Mouse (Mus musculus): ENCODE measurements around the gene Gm10037. TPM values are rescaled to one million over a fixed set of nuclear protein-coding genes. Genes with fewer than 3 reads are reported as not detected.
"Not testable (repeated sequence)": the region's sequence is repeated elsewhere in the genome, so short reads cannot be mapped to it uniquely, and the experiment has no call there.

The Gm10037 gene
- total RNA-seq (2015; ENCODE audit: low replicate concordance) (not detected in 2 replicates), total RNA-seq (2017; ENCODE audit: low replicate concordance) (not detected in 2 replicates)

DNA sequence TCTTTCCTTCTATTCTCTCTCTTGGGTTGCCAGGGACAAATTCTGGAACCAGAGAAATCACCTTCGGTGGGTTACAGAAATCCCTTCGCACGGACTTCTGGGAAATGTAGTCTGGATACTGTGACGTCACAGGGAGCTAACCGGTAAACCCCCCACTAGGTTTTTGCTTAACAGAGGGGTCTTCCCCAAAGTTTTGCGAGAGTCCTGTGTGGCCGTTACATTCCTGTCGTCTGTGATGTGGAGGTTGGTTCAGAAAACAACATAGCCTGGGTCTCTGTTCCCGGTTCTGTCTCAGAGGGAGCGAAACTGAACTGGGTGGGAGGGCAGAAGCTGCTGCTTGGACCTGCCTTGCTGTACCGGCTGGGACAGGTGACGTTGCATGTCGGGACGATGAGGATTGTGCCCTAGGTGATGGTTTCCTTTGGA, at the start of gene Gm10037:
Gene Gm10037 (plus strand): TSS at position 196 of the 426 bp plus-strand sequence.
- ATAC-seq (replicated peaks; ENCODE audit: low FRiP score, poor library complexity, severe bottlenecking), result no peak

DNA sequence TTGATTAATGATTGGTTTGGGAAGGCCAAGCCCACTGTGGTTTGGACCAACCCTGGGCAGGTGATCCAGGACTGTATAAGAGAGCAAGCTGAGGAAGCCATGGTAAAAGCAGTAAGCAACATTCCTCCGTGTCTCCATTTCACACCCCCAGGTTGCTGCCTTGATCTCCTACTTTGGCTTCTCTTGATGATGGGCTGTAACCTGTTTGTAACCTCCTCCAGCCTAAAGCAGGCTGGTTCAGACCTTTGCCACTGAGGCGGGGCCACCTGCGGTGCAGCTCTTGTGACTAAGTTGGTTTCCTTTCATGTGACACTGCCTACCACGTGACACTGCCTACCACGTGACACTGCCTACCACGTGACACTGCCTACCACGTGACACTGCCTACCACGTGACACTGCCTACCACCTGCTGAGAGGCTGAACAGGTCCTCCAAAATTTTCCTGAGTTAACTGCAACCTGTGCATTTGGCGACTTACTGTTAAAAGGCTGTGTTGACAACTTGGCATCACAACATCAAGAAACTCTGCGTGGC, 38.9 kb upstream of the Gm10037 start:
- ATAC-seq (replicated peaks; ENCODE audit: low FRiP score, poor library complexity, severe bottlenecking), result no peak

DNA sequence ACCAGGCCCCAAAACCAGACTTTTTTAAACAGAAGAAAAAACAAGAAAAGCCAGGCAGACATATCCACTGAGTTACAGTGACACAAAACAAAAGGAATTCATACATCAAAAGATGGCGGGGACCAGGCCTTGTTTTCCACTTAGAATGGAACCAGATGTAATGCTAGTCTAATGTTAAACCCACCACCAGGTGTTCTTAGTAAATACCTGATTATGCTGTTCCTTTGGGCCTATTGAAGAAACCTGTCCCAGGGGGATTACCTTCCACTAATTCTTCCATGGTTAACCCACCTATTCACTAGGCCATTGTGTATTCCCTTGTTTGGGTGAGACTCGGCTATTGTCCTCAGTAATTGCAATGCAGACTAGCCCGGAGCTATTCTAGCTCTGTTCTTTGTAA, 32.3 kb upstream of the Gm10037 start:
- no peak for ATAC-seq (replicated peaks; ENCODE audit: low FRiP score, poor library complexity, severe bottlenecking)

DNA sequence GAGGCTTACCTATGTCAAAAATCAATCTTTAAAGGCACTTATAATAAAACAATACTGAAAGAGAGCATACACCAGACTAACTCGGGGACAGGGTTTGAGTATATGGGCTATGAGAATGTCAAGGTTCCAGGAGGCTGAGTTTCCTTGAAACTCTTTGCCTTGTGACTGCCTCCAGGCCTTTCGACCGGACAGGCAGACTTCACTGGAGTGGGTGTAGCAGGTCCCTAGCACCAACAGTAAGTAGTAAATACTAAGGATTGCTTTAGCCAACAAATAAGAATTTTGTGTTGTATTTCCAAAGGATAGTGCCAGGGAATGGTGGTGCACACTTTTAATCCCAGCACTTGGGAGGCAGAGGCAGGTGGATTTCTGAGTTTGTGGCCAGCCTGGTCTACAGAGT, 31.8 kb upstream of the Gm10037 start:
- not testable (repeated sequence) for ATAC-seq (replicated peaks; ENCODE audit: low FRiP score, poor library complexity, severe bottlenecking)

DNA sequence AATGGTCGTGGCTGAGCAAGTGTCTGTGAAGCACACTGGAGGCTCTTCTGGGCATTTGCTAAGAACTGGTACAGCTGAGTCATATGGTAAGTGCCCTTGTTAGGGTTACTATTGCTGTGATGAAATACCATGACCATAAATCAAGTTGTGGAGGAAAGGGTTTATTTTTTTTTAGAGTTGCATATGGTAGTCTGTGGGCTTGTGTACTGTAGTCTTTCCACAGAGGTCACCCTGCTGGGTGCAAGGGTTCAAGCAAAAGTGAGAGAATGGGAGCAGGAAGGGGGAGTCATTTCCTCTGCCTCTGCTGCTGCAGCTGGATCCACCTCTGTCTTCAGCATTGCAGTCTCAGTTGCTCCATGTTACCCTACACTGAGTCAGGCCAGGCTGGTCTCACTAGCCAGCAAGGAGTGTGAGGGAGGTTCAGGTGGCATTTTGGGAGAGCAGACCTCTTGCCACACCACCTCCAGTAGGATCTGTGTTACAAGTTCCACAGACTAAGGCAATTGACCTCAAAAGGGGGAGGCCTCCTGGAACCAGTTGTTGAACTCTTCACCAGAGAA, 19.2 kb upstream of the Gm10037 start:
- no peak for ATAC-seq (replicated peaks; ENCODE audit: low FRiP score, poor library complexity, severe bottlenecking)

DNA sequence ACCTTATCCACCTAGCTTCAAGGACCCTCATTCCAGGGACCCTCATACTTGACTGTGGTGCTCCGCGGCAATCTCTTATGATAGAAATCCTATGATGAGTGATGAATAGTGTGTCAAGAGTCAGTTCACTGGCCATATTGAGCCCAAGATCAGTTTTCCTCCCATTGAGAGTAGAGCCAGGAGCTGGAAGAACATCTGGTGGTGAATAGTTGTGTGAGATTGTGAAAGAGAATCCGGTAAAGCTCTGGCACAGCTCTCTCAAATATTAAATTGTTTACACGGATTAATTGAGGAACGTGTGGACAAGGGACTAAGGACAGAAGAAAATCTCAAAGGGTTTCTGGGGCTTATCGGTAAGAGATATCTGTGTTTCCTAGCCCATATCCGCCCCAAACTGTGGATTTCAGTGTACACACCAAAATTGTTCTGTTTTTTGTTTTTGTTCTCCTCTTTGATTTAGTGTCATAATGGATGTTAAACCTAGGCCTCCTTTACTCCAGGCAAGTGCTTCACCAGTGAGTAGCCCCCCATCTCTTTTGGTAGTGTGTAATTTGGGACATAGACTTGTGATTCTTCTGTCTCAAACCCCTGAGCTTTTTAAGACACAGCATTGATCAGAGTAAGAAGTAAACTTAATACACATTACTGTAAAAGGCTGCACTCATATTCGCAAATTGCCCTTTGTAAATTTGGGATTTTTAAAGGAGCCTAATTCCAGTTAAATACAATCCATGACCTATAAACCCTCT, 17.8 kb upstream of the Gm10037 start:
- ATAC-seq (replicated peaks; ENCODE audit: low FRiP score, poor library complexity, severe bottlenecking), result no peak

DNA sequence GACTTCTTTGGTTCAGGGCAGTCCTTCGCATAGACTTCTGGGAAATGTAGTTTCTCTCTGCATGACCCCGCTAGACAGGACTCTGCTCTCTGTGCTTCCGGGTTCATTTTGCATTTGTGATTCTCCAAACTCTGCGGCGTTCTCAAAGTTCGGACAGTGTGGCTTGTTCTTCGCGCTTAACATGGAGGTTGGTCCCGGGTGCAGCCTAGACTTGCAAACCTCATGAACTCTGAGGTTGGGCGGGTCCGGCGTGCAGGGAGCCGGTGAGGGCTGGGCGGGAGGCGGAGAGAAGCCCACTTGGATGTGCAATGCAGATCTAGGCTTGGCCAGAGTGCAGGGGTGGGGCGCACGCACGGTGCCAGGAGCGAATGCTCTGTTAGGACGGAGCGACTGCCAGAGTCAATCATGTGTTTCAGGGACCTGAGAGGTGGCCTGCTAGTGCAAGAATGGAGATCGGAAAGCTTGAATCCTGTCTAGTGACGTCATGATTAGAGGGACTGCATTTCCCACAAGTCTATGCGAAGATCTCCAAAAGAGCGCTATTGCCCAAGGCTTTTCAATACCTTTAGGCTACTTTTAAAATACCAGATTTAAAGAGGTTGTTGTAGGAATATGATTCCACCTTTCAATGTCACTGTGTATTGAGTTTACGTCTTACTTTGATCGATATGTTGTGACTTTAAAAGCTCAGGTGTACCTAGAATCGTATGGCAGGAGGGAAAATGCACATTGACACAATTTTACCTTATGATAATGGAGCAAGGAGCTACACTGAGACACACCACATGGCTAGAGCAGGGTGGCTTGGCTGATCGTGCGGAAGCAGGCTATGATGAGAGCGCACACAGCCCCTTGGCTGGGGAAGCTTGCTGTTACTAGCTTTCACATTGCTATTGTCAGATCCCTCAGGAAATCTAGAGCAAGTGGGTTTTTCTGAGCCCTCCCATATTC, 16.9 kb upstream of the Gm10037 start, which contains the start of gene Zfp273:
Gene Zfp273 (plus strand): TSS at position 31 of the 951 bp plus-strand sequence.
- peak; percentile 91 for ATAC-seq (replicated peaks; ENCODE audit: low FRiP score, poor library complexity, severe bottlenecking)

DNA sequence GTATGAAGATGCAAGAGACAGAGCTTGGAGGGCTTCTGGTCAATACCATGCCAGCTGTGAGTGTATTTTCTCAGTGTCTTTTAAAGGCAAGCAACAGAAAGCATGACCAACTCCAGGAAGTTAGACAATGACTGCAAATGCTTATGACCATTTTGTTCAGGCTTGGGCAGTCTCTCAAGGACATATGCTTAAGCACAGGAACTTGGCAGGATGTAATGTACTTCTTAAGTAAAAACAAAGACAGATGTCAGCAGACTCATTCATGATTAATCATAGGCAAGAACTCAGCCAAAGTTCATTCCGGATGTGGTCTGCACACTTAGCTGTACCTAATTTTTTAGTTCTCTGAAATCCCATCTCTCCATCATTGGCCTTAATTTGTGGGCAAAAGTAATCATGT, 12.3 kb upstream of the Gm10037 start:
- ATAC-seq (replicated peaks; ENCODE audit: low FRiP score, poor library complexity, severe bottlenecking), result no peak

DNA sequence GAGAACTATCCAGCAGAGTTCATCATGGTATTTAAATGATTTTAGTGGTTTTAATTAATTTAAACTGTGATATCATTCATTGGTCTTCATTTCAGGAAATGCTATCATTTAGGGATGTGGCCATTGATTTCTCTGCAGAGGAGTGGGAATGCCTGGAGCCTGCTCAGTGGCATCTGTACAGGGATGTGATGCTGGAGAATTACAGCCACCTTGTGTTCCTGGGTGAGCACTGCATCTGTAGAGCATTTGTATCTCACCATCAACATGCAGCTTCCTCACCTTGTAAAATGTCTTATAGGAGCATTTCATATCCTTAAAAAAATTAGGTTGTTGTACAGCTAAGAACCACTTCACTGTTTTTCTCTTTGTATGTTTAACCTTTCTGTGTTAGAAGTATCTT, 2.2 kb downstream of the Gm10037 start:
- not testable (repeated sequence) for ATAC-seq (replicated peaks; ENCODE audit: low FRiP score, poor library complexity, severe bottlenecking)

DNA sequence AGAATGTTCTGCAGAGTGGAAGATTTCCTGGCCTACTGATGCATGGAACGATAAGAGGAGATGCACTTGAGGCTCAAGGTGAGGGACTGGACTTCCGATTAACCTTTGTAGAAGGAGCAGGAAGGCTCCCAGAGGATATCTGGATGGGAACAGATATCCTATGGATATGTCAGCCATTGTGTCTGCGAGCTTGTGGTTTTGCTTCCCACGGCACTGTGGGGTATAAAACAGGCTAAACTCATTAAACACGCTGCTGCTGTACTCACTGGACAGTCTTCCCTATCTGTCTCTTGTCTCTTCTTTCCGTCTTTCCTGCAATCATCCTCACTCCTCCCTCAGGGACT, 12.8 kb downstream of the Gm10037 start:
- no peak for ATAC-seq (replicated peaks; ENCODE audit: low FRiP score, poor library complexity, severe bottlenecking)

DNA sequence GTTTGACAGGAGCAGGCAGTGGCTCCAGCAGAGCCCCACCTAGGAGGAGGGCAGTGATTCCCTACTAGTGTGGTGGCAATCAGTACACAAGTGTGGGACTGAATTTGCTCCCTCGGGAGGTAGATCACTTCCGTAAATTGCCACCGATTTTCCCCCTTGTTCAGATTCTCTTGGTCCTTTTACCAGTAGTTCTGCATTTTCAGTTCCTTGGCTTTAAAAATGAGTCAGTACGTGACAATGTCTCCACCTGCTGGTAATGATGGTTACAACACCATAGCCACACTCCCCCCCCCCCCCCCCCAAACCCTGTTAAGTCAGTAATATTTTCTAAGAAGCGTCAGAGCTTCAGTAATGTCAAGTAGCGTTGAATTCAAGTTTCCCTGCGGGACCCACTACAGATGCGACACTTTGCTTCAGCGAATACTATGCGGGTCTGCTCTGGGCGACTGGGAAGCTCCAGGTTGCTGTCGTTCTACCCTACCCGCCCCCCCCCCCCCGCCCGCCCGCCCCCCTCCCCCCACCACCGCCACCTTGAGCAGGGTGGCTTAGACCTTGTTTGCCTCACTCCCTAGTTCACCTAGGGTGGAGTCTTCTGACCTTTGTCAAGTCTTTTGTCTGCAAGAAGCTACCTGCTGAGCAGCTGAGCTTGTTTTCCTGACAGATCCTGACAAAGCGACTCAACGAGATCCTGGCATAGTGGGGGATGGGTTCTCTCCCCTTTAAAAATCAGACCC, 13.4 kb downstream of the Gm10037 start:
- no peak for ATAC-seq (replicated peaks; ENCODE audit: low FRiP score, poor library complexity, severe bottlenecking)

DNA sequence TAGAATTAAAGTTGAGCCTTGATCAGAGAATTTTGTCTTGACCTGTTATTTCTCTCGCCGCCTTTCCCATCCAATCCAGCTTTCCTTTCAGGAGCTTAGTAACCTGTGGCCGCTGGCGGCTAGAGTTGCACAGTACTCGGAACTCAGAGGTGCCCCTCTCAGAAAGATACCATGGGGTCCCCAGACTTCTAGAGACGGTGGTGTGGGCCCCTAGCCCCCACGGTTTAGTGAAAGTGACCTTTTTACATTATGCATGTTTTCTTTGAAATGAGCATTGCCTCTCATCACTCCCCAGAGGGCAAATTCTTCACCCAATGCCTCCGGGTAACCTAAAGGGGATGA, 13.9 kb downstream of the Gm10037 start:
- no peak for ATAC-seq (replicated peaks; ENCODE audit: low FRiP score, poor library complexity, severe bottlenecking)

DNA sequence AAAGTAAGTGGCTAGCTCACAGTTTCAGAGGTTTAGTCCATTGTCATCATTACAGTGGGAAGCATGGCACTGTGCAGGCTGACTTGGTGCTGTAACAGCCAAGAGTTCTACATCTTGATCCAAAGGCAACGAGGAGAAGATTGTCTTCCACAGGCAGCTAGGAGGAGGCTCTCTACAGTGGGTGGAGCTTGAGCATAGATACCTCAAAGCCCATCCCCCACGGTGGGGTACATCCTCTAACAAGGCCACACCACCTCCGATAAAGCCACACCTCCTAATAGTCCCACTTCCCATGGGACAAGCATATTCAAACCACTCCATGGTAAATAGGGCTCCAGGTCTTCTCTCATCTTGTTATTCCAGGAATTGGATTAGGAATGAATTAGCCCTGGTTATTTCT, 19.5 kb downstream of the Gm10037 start:
- ATAC-seq (replicated peaks; ENCODE audit: low FRiP score, poor library complexity, severe bottlenecking), result no peak

DNA sequence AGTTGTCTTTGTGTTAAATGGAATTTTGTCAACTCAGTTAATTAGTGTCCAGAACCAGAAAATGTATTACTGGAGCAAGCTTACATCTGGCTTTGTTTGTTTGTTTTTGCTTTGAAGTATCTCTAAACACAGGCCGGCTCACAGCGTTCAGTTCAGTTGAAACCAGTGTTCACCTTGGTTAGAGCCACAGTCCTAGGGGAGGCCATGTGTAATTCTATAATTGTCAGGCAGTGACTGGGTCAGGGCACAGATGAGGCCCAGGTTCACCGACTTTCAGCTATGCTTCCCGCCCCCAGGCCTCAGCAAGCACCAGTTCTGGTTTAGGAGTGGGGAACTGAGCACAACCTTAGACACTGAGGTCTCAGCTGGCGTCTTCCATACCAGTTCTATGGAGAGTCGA, 22.2 kb downstream of the Gm10037 start:
- ATAC-seq (replicated peaks; ENCODE audit: low FRiP score, poor library complexity, severe bottlenecking), result no peak

DNA sequence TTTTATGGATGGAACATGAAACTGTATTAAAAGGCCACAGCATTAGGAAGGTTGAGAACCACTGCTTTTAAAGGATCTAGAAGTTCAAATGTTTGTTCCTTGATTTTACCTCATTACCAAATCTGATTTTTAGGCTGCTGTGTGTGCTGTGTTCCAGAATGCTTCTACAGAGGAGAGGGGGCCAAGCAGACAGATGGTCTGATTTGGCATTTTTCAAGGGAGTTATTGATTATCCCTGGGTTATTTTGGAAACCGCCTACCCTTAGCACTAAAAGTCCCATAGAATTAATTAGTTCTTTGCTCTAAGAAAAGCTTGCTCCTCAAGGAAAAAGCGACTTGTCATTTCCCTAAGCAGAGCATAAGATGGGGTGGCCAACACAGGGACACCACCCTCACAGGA, 23.1 kb downstream of the Gm10037 start:
- no peak for ATAC-seq (replicated peaks; ENCODE audit: low FRiP score, poor library complexity, severe bottlenecking)

DNA sequence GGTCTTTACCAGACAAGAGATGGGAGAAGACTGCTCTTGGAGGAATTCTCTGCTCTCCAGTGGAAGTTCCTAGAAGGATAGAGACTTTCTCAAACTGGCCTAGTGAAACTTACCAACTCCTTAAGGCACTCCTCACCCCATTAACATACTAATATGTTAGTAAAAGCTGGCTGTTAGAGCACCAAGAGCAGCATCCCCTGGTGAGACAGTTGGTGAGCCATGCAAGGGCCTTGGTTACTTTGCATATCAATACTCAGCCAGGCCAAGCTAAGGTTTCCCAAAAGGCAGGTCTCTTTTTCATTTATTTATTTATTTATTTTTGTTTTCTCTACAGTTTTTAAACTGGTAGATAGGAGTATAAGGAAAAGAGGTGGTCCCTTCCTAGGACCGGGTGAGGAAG, 26.4 kb downstream of the Gm10037 start:
- ATAC-seq (replicated peaks; ENCODE audit: low FRiP score, poor library complexity, severe bottlenecking), result no peak

DNA sequence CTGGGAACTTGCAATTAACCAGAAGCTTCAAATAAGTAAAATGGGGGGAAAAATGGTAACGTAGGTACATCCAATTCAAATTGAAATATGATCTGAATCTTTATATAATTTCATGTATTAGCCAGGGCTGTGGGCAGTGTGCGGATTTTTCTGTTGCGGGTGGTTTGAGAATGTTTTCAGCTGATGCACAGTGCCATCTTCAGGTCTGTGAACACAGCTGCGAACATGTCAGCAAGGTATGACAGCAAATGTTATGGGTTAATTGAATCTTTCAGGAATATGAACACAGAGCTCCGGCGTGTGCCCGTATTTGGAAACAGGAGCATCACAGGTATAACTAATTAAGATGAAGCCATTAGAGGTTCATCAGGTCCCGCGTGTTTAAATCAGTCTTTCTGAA, 31.6 kb downstream of the Gm10037 start:
- no peak for ATAC-seq (replicated peaks; ENCODE audit: low FRiP score, poor library complexity, severe bottlenecking)

DNA sequence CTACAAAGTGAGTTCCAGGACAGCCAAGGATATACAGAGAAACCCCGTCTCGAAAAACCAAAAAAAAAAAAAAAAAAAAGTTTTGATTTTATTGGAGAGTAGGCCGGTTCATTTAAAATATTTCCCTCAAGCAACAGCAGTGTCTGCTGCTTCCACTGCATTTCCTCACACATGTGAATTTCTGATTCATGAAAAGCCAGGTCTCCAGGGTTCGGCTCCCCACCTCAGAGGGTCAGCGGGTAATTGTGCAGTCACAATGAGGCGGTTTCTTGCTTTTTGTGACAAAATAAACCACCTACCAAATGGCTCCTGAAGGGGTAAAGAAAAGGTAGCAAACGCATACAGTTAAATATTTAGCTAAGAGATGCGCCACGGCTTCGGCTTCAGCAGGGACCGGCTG, 32.1 kb downstream of the Gm10037 start, which contains the start of gene BC048507:
Gene BC048507 (plus strand): TSS at position 301 of the 400 bp plus-strand sequence.
- no peak for ATAC-seq (replicated peaks; ENCODE audit: low FRiP score, poor library complexity, severe bottlenecking)

DNA sequence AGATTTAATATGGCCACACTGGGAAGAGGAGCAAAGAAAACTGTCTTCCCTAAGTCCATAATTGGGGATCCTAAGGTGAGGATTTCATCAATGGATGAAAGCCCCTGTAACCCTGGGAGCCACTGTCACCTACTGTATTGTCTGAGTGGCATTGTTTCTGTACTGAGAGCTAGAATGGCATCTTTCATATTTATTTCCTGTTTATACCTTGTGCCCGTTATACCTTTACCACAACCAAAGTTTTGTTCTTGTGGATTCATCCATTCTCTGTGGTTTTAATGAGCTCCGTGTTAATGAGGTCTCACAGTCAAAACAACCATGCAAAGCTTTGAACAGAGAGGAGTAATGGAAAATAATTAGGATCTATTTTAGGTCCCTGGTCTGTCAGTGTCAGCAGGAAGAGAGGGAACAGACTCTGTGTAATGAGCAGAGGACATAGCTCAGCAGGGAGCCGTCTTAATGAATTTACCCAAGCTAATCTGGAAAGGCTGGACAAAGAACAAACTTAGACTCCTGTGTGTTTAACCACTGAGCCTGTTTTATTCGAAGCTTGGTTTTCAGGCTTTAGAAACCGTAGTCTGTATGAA, 34.0 kb downstream of the Gm10037 start:
- no peak for ATAC-seq (replicated peaks; ENCODE audit: low FRiP score, poor library complexity, severe bottlenecking)

Measured in erythroid progenitor cell, adult 5-6 weeks (primary cell).